Mouse (Mus musculus) megakaryocyte, adult 5-6 weeks (primary cell): ENCODE results near the gene Cyp3a44. TPM values are rescaled to one million over a fixed set of nuclear protein-coding genes. Genes with fewer than 3 reads are reported as not detected.
"Not testable (repeated sequence)": the region's sequence is repeated elsewhere in the genome, so short reads cannot be mapped to it uniquely, and the experiment has no call there.

Experiments used
- ATAC-seq: 2 replicates; pipeline ENCODE4 v1.8.0; 2016; ENCODE audit warnings: mild to moderate bottlenecking, inconsistent platforms; ENCODE audit not compliant: poor library complexity, severe bottlenecking
- total RNA-seq, 2 experiments: library from RNA; stranded (forward) in 1 of 2; stranded (reverse) in 1 of 2; fragments of 153-499, 151-499 nt in 1 of 2; fragments of 221-1000, 200-1000 nt in 1 of 2; gene quantifications; 2 replicates each; pipeline versions ENCODE4 v1.2.3 to v1.2.4; 2015 to 2017

Gene Cyp3a44
- total RNA-seq (2015): not detected in 2 replicates
- total RNA-seq (2017): not detected in 2 replicates

GRCm38 (mm10) chr5:145805796-145806195, at the start of gene Cyp3a44:
Cyp3a44 (minus strand) TSS chr5:145805874.
- not testable (repeated sequence) for ATAC-seq

DNA sequence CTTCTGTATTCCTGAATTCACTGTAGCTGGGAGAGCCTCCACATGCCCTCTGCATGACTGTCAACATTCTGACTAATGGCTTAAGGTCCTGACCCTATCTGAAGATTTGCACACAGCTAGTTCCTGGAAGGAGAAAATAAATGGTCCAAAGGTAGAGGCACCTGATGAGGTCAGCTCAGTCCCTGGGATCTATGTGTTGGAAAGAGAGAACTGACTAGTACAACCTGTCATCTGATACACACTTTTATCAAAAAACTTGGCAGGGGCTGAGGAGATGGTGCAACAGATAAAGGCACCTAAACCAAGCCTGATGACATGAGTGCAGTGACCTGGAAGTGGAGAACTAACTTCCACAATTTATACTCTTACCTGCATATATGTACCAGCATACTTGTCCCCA, 5.4 kb downstream of the Cyp3a44 start:
- ATAC-seq: not testable (repeated sequence)

- ATAC-seq: not testable (repeated sequence)
These were observed 12.4 kb downstream of the Cyp3a44 start for GRCm38 (mm10) chr5:145793232-145793631.

- not testable (repeated sequence) for ATAC-seq
These were observed 68.2 kb downstream of the Cyp3a44 start for GRCm38 (mm10) chr5:145737512-145737911.

Other genes with a start within 250 kb of the Cyp3a44 start
- gene Cyp3a41b, start 221.1 kb downstream of the Cyp3a44 start, total RNA-seq (2015): not detected in 2 replicates
- not detected in 2 replicates for gene Cyp3a41b, start 221.1 kb downstream of the Cyp3a44 start, total RNA-seq (2017)
- not detected in 2 replicates for gene Cyp3a41a, start 85.7 kb downstream of the Cyp3a44 start, total RNA-seq (2015)
- gene Cyp3a41a, start 85.7 kb downstream of the Cyp3a44 start, total RNA-seq (2017): not detected in 2 replicates
- not detected in 2 replicates for gene Cyp3a11, start 74.1 kb upstream of the Cyp3a44 start, total RNA-seq (2015)
- gene Cyp3a11, start 74.1 kb upstream of the Cyp3a44 start, total RNA-seq (2017): not detected in 2 replicates
- gene Cyp3a25, start 203.7 kb upstream of the Cyp3a44 start, total RNA-seq (2015): not detected in 2 replicates
- not detected in 2 replicates for gene Cyp3a25, start 203.7 kb upstream of the Cyp3a44 start, total RNA-seq (2017)